Mouse (Mus musculus) kidney, embryonic 16.5 days (tissue): ENCODE data around the gene Limd1. TPM values are rescaled to one million over a fixed set of nuclear protein-coding genes. Genes with fewer than 3 reads are reported as not detected.
A peak's percentile ranks its signal among the peaks of the same experiment; 100 is the strongest.

Experiments used
- ATAC-seq: fragments of 200-750 bp; cut with Nextera tagmentation; 2 replicates; pipeline ENCODE4 v1.8.0; 2017; ENCODE audit warnings: moderate TSS enrichment; ENCODE audit not compliant: low FRiP score, low TSS enrichment
- H3K27ac ChIP-seq: fragments of 300-500 bp; sonication (generic); 2 replicates; pipeline ENCODE4 v1.5.1; 2014; ENCODE audit warnings: low read length
- H3K27me3 ChIP-seq: fragments of 300-500 bp; sonication (generic); 2 replicates; pipeline ENCODE4 v1.6.1; 2014; ENCODE audit warnings: low read length, control low read depth, mixed read lengths; ENCODE audit not compliant: insufficient read depth
- H3K36me3 ChIP-seq: fragments of 300-500 bp; sonication (generic); 2 replicates; pipeline ENCODE4 v1.6.1; 2014; ENCODE audit warnings: low read length, control low read depth, mixed read lengths; ENCODE audit not compliant: insufficient read depth
- H3K4me1 ChIP-seq: fragments of 300-500 bp; sonication (generic); 2 replicates; pipeline ENCODE4 v1.6.1; 2014; ENCODE audit warnings: low read length, control low read depth, mixed read lengths; ENCODE audit not compliant: insufficient read depth
- H3K4me2 ChIP-seq: fragments of 300-500 bp; sonication (generic); replicated peaks from 2 replicates; pipeline ENCODE4 v1.6.1; 2014; ENCODE audit warnings: low read depth, low read length
- H3K4me3 ChIP-seq: fragments of 300-500 bp; sonication (generic); 2 replicates; pipeline ENCODE4 v1.5.1; 2014; ENCODE audit warnings: mild to moderate bottlenecking, low read length
- H3K9ac ChIP-seq: fragments of 300-500 bp; sonication (generic); replicated peaks from 2 replicates; pipeline ENCODE4 v1.6.1; 2014; ENCODE audit warnings: low read length
- H3K9me3 ChIP-seq: fragments of 300-500 bp; sonication (generic); 2 replicates; pipeline ENCODE4 v1.6.1; 2016; ENCODE audit warnings: low read length, control low read depth
- WGBS: fragments of 180-500 bp; shearing (Covaris S2); extraction: QIAGEN DNeasy Blood & Tissue Kit; methylation state at CpG from one replicate; pipeline ENCODE4 v1.1.7; 2014; 5-methylcytosine and 5-hydroxymethylcytosine counted together
- polyA plus RNA-seq: library from polyadenylated mRNA; unstranded; fragments of >200 nt; fragmentation: Nextera tagmentation; extraction: Ambion mirVana; gene quantifications from 2 replicates; pipeline ENCODE4 v1.2.1, GENCODE M21; 2015

Limd1 gene
- polyA plus RNA-seq, 1 experiment from 2014 or later: 55.7 TPM

GRCm38 (mm10) chr9:123538189-123538588 is 59.7 kb downstream of the Limd1 start:
- Histone ChIP-seq H3K4me1 (peaks cover 24% of the 10 kb centered on the region), H3K36me3 (0 out of 2 replicates have a peak, but pooled peaks cover 3% of the 10 kb centered on the region), H3K9me3 (no peaks in the 10 kb centered on the region), H3K4me3 (no peak overlapping the region), H3K4me2 (no peak overlapping the region), H3K9ac (no peak overlapping the region), H3K27me3 (no peaks in the 10 kb centered on the region), H3K27ac (peak overlapping the region; percentile 46; the same call in 1 of the 2 replicates)
- no peak for ATAC-seq
- 52% methylated on average over 4 of the region's 4 CpGs for WGBS

- H3K4me2 ChIP-seq: no peak overlapping the region
These were observed 60.6 kb downstream of the Limd1 start for GRCm38 (mm10) chr9:123539093-123539492.

DNA sequence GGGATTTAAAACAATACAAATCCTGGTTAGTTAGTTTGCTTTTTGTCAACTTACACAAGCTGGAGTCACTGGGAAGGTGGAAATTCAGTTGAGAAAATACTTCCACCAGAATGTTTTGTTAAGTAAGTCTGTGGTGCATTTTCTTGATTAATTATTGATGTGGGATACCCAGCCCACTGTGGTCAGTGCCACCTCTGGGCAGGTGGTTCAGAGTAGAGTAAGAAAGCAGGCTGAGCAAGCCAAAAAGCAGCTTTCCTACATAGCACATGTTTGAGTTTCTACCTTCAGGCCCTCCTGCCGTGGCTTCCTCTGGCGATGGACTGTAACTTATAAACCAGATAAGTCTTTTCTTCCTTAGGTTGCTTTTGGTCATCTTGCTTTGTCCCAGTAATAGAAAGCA is 61.3 kb downstream of the Limd1 start:
- 0 out of 2 replicates have a peak overlapping the region, but pooled peaks have one; percentile 4 for H3K4me2 ChIP-seq
- H3K4me1 ChIP-seq: peaks cover 24% of the 10 kb centered on the region
- WGBS: 58% methylated on average over 2 of the region's 2 CpGs
- H3K27me3 ChIP-seq: no peaks in the 10 kb centered on the region
- peak; percentile 73; the same call in 1 of the 2 replicates for ATAC-seq
- H3K27ac ChIP-seq: peak overlapping the region; percentile 49; the same call in 1 of the 2 replicates
- H3K4me3 ChIP-seq: no peak overlapping the region
- H3K9ac ChIP-seq: no peak overlapping the region
- no peaks in the 10 kb centered on the region for H3K9me3 ChIP-seq
- H3K36me3 ChIP-seq: peaks cover 4% of the 10 kb centered on the region; the same call in 1 of the 2 replicates

More at GRCm38 (mm10) chr9:123539093-123539492, 60.6 kb downstream of the Limd1 start:
- Histone ChIP-seq H3K9ac (no peak overlapping the region), H3K27ac (peak overlapping the region; percentile 32), H3K4me3 (no peak overlapping the region), H3K36me3 (peaks cover 4% of the 10 kb centered on the region; the same call in 1 of the 2 replicates), H3K4me1 (peaks cover 24% of the 10 kb centered on the region), H3K27me3 (no peaks in the 10 kb centered on the region), H3K9me3 (no peaks in the 10 kb centered on the region)
- peak; percentile 46; the same call in 1 of the 2 replicates for ATAC-seq
- 42% methylated on average over 1 of the region's 1 CpGs for WGBS

DNA sequence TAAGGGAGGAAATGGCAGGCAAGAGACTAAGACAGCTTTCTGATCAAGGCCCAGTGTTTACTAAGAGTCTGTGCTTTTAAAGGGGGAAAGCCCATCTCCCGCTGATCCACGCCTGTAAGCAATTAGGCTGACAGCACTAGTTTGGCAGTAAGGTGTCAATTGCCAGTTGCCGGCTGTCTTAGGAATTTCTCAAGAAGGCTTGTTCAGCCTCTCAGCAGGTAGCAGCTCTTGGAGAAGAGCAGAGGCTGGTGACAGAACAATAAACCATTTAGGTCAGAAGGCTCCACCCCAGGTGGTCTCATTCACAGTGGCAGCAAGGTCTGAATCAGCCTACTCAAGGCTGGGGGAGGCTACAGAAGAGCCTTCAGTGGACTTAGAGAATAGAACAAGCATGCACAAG is 76.1 kb downstream of the Limd1 start:
- Histone ChIP-seq H3K27me3 (no peaks in the 10 kb centered on the region), H3K36me3 (peaks cover 56% of the 10 kb centered on the region), H3K4me1 (no peaks in the 10 kb centered on the region), H3K4me3 (no peak overlapping the region), H3K4me2 (no peak overlapping the region), H3K27ac (no peak overlapping the region), H3K9ac (no peak overlapping the region), H3K9me3 (no peaks in the 10 kb centered on the region)
- WGBS: 44% methylated on average over 3 of the region's 3 CpGs
- no peak for ATAC-seq

Other genes with a start within 250 kb of the Limd1 start
- 3.6 and 4.7 TPM in 2 replicates for gene Tmem158, start 217.9 kb upstream of the Limd1 start, polyA plus RNA-seq
- gene Lars2, start 111.8 kb upstream of the Limd1 start, polyA plus RNA-seq: 702 and 799 TPM in 2 replicates
- gene Sacm1l, start 51.1 kb downstream of the Limd1 start, polyA plus RNA-seq: 63.8 and 68.7 TPM in 2 replicates
- 5.7 and 7.9 TPM in 2 replicates for gene Slc6a20b, start 153.9 kb downstream of the Limd1 start, polyA plus RNA-seq
- gene Ccr9, start 199.7 kb downstream of the Limd1 start, polyA plus RNA-seq: 0.09 and 0.16 TPM in 2 replicates
- gene Slc6a20a, start 200.2 kb downstream of the Limd1 start, polyA plus RNA-seq: 0.69 and 0.94 TPM in 2 replicates
- 48.1 and 48.4 TPM in 2 replicates for gene Lztfl1, start 239.0 kb downstream of the Limd1 start, polyA plus RNA-seq